13 mouse cellular contexts compared by ENCODE assay signal in the genomic region with DNA sequence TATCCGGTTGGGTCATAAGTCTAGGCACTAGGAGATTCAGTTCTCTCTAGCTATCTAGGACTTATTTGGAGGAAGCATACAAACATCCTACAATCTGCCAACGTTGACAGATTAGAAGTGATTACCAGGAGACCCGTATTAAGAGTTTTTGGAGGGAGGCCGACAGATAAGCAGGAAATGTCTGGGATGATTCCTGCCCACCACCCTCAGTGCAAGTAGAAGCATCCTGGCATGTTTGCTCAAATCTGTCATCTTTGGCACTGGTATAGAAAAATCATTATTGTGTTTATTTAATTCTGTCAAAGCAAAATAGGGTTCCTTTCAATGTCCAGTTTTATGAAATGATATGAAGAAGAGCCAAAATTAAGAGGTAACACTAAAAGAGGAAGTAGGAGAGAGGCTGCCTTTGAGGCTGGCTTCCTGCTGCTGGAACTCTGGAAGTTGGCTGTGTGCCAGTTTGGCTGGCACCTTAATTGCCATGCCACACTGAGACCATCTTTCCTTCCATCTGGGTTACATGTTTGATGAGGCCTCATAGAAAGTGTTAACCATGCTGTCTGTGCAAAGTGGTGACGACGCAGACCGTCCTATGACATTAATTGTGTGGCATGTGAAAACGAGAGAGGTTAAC.
DNase-seq lines count a peak whose midpoint lies in the region; ATAC-seq and TF ChIP-seq lines count a peak whose summit lies in the region.
"Had no signal": no experiment of that assay in that cellular context is flagged by ENCODE, and none has a peak within 500 bp of the region (broad histone marks: within the 10 kb centered on the region; RNA-seq: fewer than 3 reads in every experiment).

No protein-coding gene starts in this region.

- no peaks in the 10 kb centered on the region for H3K27me3 ChIP-seq in cerebellum, adult 2 months (ENCODE audit: control insufficient read depth, insufficient read depth, low read length)
- H3K27me3 ChIP-seq: midbrain, embryonic 15.5 days had no signal

- peaks cover 5% of the 10 kb centered on the region; the same call in 1 of the 2 replicates for H3K4me1 ChIP-seq in cerebellum, adult 2 months (ENCODE audit: control insufficient read depth, insufficient read depth, low read length)
- H3K4me1 ChIP-seq: limb, embryonic 10.5 days; midbrain, embryonic 15.5 days had no signal

- no peak for ATAC-seq in erythroid progenitor cell, adult 5-6 weeks (replicated peaks; ENCODE audit: low FRiP score, poor library complexity, severe bottlenecking)
- ATAC-seq: intestine, postnatal 0 days; midbrain, embryonic 15.5 days had no signal

- no peak overlapping the region for H3K4me3 ChIP-seq in cerebellum, adult 2 months (replicated peaks; ENCODE audit: insufficient read depth, low read depth, low read length)
- H3K4me3 ChIP-seq: limb, embryonic 10.5 days; midbrain, embryonic 15.5 days had no signal

- peak; percentile 29 to 43 for DNase-seq in cerebellum, adult 2 months
- no peak for DNase-seq in cerebellum, adult 11-12 months
- DNase-seq in left cerebral cortex, postnatal 10 days (ENCODE audit: extremely low spot score in 1 of 2, low spot score in 2 of 2), result peak; percentile 30 to 52
- DNase-seq in left cerebral cortex, adult 18-20 months (ENCODE audit: low spot score in 2 of 2), result no peak
- peak; percentile 40 for DNase-seq in brain, adult 2 months (ENCODE audit: low read depth, low spot score)
- peak; percentile 62 to 72 for DNase-seq in layer of hippocampus, postnatal 14 days (ENCODE audit: low spot score in 2 of 2)
- no peak for DNase-seq in kidney, adult 11 months
- DNase-seq: gastrocnemius, postnatal 36 days; right cerebral cortex, postnatal 14 days had no signal

- intact Hi-C loops in left cerebral cortex, postnatal 10 days (cut with DNase I), result no loop called here

- 13% methylated on average over 8 of the region's 8 CpGs for WGBS in cerebellum, adult 2 months

- TF ChIP-seq CTCF in cerebellum, adult 2 months (IDR thresholded peaks at IDR 0.05; ENCODE audit: borderline replicate concordance, insufficient read depth, low read depth, low read length), result no peak

- no peak for TF ChIP-seq POLR2A in cerebellum, adult 2 months (IDR thresholded peaks at IDR 0.05; ENCODE audit: borderline replicate concordance, insufficient read depth, low read length)

- no peak overlapping the region for H3K27ac ChIP-seq in cerebellum, adult 2 months (ENCODE audit: insufficient read depth, low read length)
- H3K27ac ChIP-seq: limb, embryonic 10.5 days; midbrain, embryonic 15.5 days had no signal

Comparison
In these comparisons a context has a peak if more than half of its experiments do, and no peak if none do; other contexts are left out.
1. DNase-seq: peak in cerebellum, adult 2 months (2 of 2), left cerebral cortex, postnatal 10 days (2 of 2), brain, adult 2 months (single experiment) and layer of hippocampus, postnatal 14 days (2 of 2); none in cerebellum, adult 11-12 months (single experiment), left cerebral cortex, adult 18-20 months (0 of 2) and kidney, adult 11 months (single experiment).